Mouse (Mus musculus) liver, embryonic 14.5 days (tissue): Measurements from ENCODE around the gene Trio.

Source experiments
- CTCF ChIP-seq: IDR thresholded peaks from 2 replicates; pipeline ENCODE4 v1.5.1; 2016; ENCODE audit warnings: antibody characterized with exemption, low read depth, control low read depth
- EP300 ChIP-seq: IDR thresholded peaks from 2 replicates; pipeline ENCODE4 v1.6.1; 2016; ENCODE audit warnings: antibody characterized with exemption, low read depth

GRCm38 (mm10) chr15:28025447-28026166 lies at the start of gene Trio:
- no peak for TF ChIP-seq CTCF
- no peak for TF ChIP-seq EP300
